Mouse (Mus musculus) NIH3T3 (cell line): Measurements from ENCODE around the gene Zfp9.

Experiments
- DNase-seq: peaks from one replicate; pipeline ENCODE4 v3.0.0-alpha.2; 2012; ENCODE audit warnings: low read depth

Zfp9 gene

GRCm38 (mm10) chr6:118478957-118479708, at the start of gene Zfp9:
Gene Zfp9 (minus strand): TSS chr6:118479320.
- peak; percentile 95 for DNase-seq

- no peak for DNase-seq
Measured at GRCm38 (mm10) chr6:118520668-118521067, 41.5 kb upstream of the Zfp9 start.

- DNase-seq = no peak
Measured at GRCm38 (mm10) chr6:118513335-118514012, 34.4 kb upstream of the Zfp9 start.

- no peak for DNase-seq
Measured at GRCm38 (mm10) chr6:118499010-118499409, 19.9 kb upstream of the Zfp9 start.

- no peak for DNase-seq
Measured at GRCm38 (mm10) chr6:118482125-118482524, 3.0 kb upstream of the Zfp9 start.

- DNase-seq = peak; percentile 54
Measured at GRCm38 (mm10) chr6:118477875-118478785, 990 bp downstream of the Zfp9 start.

- no peak for DNase-seq
Measured at GRCm38 (mm10) chr6:118462069-118462705, 16.9 kb downstream of the Zfp9 start.

- DNase-seq = peak; percentile 57
Measured at GRCm38 (mm10) chr6:118457726-118458125, 21.4 kb downstream of the Zfp9 start.

- DNase-seq = peak; percentile 97
Measured at GRCm38 (mm10) chr6:118455042-118455631, 24.0 kb downstream of the Zfp9 start, which contains the start of gene Zfp248. Gene Zfp248 (minus strand): TSS chr6:118455528.

- DNase-seq = no peak
Measured at GRCm38 (mm10) chr6:118454452-118454851, 24.7 kb downstream of the Zfp9 start.

- DNase-seq = no peak
Measured at GRCm38 (mm10) chr6:118431502-118431901, 47.6 kb downstream of the Zfp9 start.

- no peak for DNase-seq
Measured at GRCm38 (mm10) chr6:118426666-118427065, 52.5 kb downstream of the Zfp9 start.

GRCm38 (mm10) chr6:118419050-118419920, 59.8 kb downstream of the Zfp9 start, which contains the start of gene Bms1:
Gene Bms1 (minus strand): TSS chr6:118419474.
- peak; percentile 99 for DNase-seq
